Mouse (Mus musculus) WW6 (cell line): ENCODE data around the gene Cacna2d1.

Source experiments
- DNase-seq: peaks from one replicate; pipeline ENCODE4 v3.0.0-alpha.2; 2013; ENCODE audit warnings: low read depth, low spot score

Cacna2d1 gene

DNA sequence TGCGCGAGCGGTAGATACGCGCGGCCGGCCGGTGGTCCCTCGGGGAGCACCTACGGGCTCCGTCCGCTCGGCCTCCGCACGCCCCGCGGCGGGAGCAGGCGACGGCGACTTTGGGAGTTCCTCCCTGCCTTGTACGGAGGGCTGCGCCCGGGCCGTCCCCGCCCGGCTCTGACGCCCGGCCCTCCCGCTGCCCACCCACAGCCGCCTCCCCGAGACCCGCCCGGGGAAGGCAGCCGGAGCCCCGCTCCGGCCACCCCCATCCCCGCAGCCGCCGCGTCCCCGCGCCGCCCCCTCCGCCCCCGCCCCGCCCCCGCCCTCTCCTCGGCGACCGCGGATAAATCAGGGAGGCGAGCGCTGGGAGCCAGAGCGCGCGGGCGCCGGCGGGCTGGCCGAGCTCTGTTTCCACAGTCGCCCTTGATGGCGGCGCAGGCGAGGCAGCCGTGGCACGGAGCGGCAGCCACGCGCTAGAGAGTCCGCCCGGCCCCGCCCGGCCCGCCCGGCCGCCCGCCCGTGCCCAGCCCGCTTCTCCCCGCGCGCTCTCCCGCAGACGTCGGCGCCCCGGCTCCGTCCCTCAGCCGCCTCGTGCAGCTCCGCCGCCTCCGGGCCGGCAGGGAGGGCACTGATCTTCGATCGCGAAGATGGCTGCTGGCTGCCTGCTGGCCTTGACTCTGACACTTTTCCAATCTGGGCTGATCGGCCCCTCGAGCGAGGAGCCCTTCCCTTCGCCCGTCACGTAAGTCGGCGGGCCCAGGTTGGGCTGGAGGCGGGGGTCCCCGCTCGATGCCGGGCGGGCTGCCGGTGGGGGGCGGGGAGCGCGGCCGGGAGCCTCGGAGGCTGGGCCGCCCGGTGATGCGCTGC lies at the start of gene Cacna2d1:
Gene Cacna2d1, plus strand, starts transcription at position 316 of the 858 bp plus-strand sequence.
- no peak for DNase-seq

- no peak for DNase-seq
Observed at GRCm38 (mm10) chr5:15895098-15895497, 39.4 kb upstream of the Cacna2d1 start.

GRCm38 (mm10) chr5:15896706-15897105 lies 37.8 kb upstream of the Cacna2d1 start:
- DNase-seq: no peak

DNA sequence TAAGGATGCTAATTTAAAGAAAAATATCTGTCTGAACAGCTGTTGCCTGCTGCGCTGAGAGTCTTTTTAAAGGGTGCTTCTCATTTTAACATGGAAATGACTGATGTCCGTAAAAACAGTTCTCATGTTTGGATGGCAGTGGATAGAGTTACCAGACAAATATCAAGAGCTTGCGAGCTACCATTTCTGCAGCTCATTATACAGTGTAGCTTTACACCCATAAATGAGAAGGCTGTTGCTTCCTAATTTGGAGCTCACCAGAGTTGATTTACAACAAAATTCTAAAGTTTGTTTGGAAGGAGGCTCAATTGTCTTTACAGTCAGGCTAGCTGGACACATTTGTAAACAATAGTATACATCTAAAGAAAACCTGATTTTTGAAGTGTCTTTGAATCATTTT lies 28.0 kb upstream of the Cacna2d1 start:
- DNase-seq: no peak

DNA sequence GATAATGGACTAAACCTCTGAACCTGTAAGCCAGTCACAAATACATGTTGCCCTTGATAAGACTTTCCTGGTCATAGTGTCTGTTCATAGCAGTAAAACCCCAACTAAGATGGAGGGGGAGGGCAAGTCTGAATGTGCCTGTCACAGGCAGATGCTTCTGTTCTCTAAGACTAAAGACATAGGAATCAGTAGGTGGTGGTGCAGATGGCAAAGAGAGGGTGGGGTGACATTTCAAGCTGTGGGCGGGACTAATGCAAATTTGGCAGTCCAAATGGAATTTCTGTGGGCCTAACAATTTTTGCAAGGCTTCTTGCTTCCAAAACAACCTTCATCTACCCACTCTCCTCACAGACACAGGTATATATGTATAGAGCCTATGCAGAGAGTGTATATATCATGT lies 19.6 kb upstream of the Cacna2d1 start:
- DNase-seq: no peak

DNA sequence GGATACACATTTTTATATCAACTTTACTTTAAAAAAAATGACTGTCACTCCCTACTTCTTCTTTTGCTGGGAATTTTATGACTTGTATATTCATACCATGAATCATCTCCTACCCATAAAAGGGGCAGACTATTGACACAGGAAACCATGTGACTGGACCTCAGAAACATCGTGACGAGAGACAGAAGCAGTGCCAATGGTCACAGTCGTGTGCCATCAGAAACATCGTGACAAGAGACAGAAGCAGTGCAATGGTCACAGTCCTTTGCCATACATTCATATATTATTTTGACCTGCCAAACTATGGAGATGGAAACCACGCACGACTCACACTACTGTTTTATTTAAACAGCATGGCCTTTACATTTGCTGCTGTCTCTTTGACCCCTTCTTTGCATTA lies 6.0 kb upstream of the Cacna2d1 start:
- DNase-seq: no peak

DNA sequence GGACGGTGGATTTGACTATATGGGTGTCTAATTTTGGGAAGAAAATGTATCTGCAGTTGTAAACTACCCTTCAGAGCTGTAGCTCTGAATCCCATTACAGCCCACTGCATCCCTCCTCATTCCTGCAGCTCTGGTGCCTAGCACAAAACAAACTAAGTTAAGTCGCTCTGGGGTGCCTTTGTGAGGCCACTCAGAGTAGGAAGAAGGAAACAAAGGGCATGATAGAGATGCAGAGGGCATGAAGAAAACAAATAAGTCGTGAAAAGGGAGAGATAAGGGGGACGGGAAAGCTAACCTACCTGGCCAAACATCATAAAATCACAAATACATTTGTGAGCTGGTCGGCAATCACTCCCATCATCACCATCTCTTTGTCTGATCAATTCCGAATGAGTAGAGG lies 1.5 kb upstream of the Cacna2d1 start:
- DNase-seq: no peak

- DNase-seq: no peak
Observed at GRCm38 (mm10) chr5:15933581-15934375, 713 bp upstream of the Cacna2d1 start.

DNA sequence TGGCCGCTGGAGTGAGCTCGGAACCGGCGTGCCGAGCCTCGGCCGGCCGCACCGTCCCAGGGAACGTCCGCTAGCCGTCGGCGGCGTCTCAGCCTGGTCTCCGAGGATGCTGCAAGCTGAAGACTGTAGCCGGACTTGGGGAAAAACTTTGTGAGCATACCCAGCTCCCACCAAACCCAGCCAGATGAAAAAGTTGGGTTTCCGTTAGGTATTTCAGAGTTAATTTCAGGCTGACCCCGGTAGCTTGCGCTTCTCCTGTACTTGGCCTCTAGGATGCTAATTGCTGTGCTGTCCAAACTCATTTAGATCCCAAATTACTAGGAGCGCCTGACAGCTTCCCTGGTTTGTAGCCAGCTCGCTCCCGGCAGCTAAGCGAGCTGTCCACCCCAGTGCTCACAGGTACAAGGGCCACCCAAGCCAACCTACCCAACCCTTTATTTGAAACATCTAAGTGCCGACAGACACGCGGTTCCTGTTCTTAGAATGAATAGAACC lies 790 bp downstream of the Cacna2d1 start:
- DNase-seq: no peak

- no peak for DNase-seq
Observed at GRCm38 (mm10) chr5:15935831-15936710, 1.6 kb downstream of the Cacna2d1 start.

DNA sequence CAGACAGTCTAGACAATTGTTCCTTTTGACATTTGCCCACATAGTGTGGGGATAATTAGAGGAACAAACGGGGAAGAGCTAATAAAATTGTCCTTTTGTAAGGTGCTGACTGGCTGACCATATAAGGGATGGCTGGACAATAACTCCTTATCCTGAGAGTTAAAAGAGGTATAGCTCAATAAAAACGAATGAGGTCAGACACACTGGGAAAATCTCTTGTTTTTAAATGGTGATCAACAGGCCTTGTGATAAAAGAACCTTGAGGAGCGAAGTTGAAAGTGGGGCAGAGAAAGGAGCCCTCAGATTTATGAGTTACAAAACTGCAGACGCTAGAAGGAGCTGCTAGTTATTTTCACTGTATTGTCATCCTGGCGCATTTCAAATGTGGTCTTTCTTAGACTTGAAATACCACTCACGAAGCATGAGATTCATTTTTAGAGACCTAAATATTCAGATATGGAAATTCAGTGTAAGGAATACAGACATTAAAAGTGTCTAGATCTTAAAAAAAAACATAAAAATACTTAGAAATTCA lies 6.8 kb downstream of the Cacna2d1 start:
- DNase-seq: no peak

DNA sequence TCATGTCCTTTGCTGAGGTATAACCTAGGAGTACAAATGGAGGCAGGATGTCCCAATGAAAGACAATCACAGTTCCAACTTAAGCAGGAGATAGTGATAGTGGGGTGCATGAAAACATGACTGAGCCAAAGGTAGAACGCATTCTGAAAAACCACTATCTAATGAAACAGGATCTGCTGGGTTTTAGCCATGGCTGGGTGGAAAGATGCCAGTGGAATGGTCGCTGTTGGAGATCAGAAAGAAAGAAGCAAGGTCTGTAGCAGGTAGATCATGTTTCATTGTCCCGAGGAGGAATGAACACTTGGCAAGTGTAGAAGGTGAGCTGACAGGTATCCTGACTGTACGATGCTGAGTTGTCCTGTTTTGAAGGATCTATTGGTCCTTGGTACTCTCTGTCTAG lies 7.6 kb downstream of the Cacna2d1 start:
- DNase-seq: no peak

- no peak for DNase-seq
Observed at GRCm38 (mm10) chr5:15948290-15949037, 14.0 kb downstream of the Cacna2d1 start.

GRCm38 (mm10) chr5:15959760-15960159 lies 25.3 kb downstream of the Cacna2d1 start:
- no peak for DNase-seq

- no peak for DNase-seq
Observed at GRCm38 (mm10) chr5:15961866-15962265, 27.4 kb downstream of the Cacna2d1 start.

GRCm38 (mm10) chr5:15966888-15967287 lies 32.4 kb downstream of the Cacna2d1 start:
- no peak for DNase-seq

DNA sequence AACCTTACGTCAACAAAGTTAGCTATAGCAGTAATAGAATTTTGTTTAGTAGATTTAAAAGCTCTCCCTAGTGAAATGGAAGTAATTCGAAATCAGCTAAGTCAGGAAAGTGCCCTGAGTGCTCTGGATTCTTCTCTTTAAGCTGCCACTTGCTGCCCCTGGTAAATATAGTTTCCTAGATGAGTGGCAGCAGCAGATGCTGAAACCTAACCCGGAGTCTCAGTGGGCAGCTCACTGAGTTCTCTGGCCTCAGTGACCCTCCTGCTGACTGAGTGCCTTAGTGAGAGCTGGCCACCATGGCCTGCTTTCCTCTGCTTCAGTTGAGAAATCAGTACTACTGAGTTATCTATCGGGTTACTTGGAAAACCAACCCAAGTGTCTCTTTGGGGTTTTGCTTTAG lies 37.3 kb downstream of the Cacna2d1 start:
- no peak for DNase-seq

- DNase-seq: no peak
Observed at GRCm38 (mm10) chr5:15972351-15972750, 37.9 kb downstream of the Cacna2d1 start.

- DNase-seq: no peak
Observed at GRCm38 (mm10) chr5:15974652-15975051, 40.2 kb downstream of the Cacna2d1 start.

DNA sequence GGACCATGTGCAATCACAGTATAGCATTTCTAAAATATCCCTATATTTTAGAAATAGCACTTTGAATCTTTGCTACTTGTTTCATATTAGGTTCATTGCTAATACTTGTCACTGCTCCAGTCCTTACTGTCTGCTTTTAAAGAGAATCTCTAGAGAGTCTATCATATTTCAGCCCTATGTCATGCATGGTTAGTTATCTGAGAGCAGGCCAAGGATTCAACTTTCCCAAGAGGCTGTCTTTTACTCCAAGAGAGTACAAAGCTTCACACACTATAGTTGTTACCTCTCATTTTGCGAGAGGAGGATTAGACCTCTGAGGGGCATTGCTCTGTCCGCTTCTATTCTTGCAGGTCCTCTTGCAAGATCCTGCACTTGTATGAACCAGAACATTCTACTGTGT lies 44.7 kb downstream of the Cacna2d1 start:
- no peak for DNase-seq

DNA sequence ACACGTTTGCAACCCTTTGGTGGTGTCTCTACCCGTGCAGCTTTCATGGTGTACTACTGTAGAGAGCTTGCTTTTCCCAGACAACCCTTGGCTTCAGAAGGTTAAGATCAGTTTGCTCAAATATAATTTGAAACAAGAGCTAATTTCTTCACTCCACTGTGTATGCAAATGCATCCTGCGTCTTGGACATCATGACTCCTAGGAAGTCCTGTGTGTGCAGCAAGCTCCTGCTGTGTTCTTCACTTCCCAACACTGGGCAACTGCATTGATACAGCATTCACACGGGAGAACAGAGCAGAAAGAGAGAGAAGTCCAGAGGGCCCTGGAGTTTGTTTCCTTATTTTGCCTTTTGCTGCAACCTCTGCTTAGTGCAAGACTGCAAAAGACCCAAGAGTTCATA lies 48.1 kb downstream of the Cacna2d1 start:
- no peak for DNase-seq
